Mouse (Mus musculus): Measurements from ENCODE around the gene Anp32e. TPM values are rescaled to one million over a fixed set of nuclear protein-coding genes. Genes with fewer than 3 reads are reported as not detected.
A peak's percentile ranks its signal among the peaks of the same experiment; 100 is the strongest.
"Not testable (repeated sequence)": the region's sequence is repeated elsewhere in the genome, so short reads cannot be mapped to it uniquely, and the experiment has no call there.

Anp32e gene
- total RNA-seq (2022) = 10 to 100 TPM; 76.7 to 95.7 (median 82.9) TPM

DNA sequence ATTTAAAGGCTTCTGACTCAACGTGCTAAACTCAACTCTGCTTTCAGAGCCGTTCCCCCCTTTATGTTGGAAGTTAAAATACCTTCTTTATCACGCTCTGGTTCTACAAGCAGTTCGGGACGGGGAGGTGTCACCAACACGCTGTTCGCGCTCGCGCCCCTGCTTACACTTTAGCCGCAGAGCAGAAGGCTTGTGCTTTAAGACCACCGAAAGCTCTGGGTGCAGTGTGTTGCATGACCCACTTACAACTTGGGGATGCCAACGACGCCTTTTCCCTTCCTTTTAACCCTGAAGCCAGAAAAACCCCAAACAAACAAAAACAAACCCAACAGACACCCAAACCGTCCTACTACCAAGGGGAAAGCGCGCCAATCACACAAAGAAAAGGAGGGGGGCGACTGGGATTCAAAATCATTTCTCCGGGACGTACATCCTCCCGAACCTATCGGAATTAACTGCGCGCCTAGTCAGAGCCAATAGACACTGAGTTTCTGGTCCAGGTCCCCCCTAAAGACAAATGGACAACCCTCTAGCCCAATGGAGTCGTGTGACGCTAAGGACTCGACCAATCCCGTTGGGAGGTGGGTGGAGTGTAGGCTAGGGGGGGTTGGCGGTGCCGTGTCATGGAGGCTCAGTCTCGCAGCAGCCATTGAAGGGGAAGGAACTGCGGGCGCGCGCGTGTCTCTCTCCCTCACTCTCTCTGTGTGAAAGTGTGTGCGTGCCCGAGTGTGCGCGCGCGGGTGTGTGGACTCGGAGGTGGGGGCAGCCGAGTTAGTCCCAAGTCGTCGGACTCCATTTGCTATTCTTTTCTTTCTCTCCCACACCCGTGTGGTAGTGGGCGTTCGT, at the start of gene Anp32e:
TSS of gene Anp32e (plus strand) at position 589 of the 846 bp plus-strand sequence.
- peak; percentile 99 for DNase-seq (ENCODE audit: low spot score)

DNA sequence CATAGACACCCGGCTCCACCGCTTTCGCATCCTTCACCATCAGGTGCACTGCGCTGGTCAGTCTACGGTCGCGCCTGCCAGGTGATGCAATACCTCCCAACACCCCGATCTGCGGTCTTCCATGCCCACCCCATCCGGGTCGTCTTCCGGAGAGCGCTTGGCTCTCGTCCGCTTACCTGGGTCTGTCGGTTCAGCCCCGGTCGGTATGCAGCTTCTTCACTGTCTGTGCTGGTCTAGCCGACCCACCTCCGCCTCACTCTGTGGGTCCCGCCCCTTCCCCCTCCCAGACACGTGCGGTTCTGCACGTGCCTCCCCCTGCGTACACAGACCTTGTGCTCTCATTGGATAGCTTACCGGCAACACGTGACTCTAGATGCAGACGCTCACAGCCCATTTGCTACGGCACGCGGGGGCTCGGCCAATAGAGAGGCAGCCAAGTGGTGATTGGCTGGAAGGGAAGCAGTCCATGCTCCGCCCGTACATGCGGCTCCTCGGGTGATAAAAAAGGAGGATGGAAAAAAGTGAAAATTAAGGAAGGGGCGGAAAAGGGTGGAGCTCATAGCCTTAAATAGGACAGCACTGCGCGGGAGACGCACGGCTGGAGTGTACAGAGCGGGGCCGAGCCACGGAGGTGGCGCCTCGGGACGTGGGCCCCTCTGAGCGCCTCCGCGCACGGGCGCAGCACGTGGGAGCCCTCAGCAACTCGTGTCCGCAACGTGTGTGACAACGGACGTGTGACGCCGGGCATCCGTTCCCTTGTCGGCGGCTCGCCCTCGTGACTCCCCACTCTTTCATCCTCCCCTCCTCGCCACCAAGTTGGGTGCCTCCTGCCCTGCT, 46.8 kb upstream of the Anp32e start, which contains the start of gene Ciart:
TSS of gene Ciart (minus strand) at position 273 of the 837 bp plus-strand sequence.
- peak; percentile 94 for DNase-seq (ENCODE audit: low spot score)

DNA sequence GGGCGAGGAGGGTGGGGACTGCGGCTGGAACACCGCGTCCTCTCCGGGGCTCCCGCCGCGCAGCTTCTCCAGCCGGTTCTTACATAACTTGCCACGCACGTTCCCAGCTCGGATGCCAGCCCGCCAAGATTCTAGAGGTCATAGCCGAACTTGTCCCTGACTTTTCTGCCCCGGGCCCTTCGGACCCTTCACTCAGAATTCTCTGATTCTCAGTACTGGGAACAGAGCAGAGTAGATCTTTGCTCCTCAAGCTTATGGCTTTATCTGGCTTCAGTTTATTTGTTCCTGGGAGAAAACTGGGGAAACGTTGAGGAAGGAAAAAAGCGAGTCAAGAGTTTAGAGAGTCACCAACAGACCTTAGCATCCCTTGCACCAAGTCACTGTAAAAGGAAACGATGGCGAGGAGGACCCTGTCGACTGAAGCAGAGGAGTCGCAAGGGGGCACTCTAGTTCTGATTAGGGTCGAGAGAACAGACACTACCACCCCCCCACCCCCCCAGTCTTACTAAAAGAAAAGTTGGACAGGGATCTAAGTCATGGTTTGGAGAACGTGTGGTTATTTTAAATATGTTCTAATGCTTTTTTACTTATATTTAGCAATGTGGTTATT, 46.1 kb upstream of the Anp32e start:
- DNase-seq (ENCODE audit: low spot score) = peak; percentile 74

DNA sequence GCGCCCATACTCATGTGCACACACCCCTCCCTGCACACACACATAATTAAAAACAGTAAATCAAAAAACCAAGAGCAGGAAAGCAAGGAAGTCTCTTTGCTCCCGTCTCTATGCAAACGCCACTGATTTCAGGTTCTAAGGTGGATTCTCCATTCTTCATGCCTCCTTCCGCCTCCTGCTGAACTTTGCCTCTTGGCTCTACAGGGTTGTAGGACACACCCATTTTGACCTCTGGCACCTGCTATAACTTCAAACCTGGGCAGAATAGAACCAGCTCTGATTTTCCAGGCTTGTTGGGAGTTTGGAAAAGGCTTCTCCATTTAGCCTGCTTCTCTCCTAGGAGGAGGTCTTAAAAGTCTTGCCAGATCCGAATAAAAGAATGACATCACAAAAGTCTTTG, 44.6 kb upstream of the Anp32e start:
- no peak for DNase-seq (ENCODE audit: low spot score)

DNA sequence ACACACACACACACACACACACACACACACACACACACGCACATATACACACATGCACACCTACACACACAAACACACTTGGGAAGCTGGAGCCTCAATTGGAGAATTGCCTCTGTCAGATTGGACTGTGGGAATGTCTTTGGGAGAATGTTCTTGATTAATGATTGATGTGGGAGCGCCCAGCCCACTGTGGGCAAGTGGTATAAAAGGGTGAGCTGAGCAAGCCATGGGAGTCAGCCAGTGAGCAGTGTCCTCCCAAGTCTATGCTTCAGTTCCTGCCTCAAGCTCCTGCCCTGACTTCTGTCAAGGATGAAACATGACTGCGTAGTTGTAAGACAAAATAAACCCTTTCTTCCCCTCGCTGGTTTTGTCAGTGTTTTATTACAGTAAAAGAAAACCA, 41.5 kb upstream of the Anp32e start:
- DNase-seq (ENCODE audit: low spot score) = no peak

DNA sequence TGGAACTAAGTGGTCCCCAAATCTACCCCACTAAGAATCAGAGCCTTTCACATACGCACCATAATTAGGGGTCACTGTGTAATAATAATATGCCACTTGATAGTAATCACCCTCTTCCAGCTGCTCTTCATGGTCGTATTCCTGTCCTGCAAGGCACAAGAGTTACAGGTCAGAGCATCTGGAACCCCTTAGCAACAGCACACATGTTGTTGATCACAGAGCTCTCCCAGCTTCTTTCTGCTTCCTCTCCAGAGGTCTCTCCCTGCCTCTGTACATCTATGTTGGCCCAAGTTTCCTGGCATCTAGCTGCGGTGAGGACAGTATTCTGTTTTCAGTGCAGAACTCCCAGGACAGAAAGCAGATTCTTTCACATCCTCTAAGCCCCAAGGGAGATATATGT, 39.4 kb upstream of the Anp32e start:
- DNase-seq (ENCODE audit: low spot score) = no peak

DNA sequence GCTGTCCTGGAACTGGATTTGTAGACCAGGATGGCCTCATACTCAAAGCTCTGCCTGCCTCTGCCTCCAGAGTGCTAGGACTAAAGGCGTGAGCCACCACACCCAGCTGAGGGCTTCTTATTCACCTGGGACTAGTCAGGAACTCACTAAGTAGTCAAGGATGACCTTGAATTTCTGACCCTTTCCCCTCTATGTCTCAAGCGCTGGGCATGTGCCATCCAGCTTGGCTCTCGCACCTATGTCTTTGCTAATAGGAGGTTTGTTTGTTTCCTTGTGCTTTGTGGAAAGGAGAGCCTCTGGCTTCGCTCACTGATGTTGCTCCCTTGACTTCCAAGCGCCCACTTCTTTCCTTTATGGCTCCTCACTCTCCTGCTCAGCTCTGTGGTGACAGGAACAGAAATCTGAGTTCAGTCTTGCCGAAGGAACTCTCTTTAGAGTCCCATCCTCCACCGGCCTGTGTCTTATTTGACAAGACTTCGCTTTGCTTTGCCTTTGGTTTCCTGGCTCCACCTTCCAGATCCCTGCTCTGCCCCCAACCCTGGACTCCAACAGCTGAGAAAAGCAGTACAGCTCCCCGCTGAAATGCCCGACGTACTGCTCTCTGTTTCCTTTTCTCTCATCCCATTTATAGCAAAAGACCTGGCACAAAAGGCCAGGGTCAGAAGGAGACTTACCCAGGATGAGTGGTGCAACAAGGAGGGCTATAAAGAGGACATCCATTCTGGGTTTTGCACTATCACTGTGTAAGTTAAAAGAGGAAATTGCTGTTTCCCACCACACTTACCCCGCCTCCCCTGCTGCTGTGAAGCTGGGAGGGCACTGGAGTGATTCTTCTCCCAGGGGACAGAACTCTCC, 37.6 kb upstream of the Anp32e start, which contains the start of gene BC028528:
TSS of gene BC028528 (minus strand) at position 795 of the 855 bp plus-strand sequence.
- peak; percentile 60 for DNase-seq (ENCODE audit: low spot score)

DNA sequence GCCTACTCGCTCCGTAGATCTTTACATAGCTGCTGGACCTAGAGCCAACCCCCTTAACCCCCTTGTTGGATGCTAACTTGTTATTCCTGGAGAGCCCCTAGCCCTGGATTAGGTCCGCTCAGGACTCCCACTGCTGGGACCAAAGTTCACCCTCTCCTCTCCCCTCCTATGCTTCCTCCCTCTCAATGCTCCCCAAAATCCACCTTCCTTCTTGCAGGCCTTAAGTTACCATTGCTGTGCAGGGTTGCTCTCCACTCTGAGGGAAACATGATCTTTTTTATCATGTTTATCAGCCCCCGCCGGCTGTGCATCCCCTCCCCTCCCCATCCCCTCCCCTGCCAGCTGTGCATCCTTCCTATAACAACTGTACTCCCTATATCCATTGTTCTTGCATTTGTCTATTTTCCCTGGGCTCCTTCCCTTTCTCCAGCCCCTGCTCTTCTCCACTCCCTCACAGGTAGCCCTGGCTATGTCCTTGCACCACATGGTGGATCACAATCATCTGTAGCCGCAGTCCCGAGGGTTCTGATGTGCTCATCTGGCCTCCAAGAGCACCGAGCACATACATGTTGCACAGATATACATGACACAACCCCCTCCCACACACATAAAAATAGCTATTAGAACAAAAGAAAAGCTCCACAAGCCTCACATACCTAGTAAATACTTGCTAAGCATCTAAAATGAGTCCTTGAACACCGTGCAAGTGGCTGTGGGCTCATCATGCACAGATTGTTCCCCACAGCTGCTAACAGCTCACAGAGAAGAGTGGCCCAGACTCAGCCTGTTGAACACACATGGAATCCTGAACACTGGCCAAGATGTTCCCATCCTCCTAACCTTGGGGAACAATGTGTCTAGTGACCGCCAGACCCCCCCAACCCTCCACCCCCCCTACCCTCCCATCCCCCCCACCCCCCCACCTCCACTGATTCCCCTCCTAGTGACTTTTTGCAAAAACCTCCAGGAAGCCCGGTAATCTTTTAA, 36.7 kb upstream of the Anp32e start:
- no peak for DNase-seq (ENCODE audit: low spot score)

DNA sequence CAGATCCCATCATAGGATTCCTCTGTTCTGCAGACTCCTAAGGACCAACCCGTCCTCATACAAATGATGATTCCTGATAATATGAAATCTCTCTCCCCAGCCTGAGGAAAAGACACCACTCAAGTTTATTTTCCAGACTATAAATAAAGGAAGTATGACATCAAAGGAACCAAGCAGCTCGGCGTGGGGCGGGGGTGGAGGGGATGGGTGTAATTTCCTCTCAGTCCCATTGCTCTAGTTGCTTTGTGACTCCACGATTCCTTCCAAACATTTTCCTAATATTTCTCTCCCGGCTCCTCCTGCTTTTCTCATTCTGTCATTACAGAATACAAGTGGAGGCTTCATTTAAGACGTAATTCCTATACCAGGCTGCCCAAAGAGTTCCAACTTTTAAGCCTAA, 35.9 kb upstream of the Anp32e start:
- no peak for DNase-seq (ENCODE audit: low spot score)

DNA sequence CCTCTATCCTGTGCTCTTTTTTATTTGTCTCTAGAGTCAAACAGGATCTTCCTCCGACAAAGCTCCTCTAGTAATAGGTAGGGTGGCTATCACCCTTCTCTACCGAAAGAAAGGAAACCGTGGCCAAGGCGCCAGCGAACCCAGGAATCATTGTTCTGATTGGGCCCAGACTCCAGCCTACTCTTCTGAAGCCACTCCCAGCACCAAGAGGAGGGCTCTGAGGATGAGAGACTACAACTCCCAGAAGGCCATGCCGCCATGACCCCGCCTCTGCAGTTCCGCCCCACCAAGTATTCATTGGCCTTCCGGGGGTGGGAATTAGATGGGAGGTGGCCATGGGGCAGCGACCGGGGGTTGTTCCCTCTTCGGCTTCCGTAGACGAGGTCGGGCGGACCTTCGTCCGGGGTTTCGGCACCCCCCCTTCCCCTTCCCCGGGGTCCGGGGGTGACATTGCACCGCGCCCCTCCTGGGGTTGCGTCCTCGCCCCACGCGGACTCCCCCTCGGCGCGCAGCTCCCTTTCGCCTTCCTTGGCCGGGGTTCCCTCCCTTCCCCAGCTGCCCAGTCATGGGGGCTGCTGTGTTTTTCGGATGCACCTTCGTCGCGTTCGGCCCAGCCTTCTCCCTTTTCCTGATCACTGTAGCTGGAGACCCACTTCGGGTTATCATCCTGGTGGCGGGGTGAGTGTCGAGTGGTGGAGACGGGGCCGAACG, 35.3 kb upstream of the Anp32e start, which contains the start of gene Aph1a:
TSS of gene Aph1a (plus strand) at position 364 of the 711 bp plus-strand sequence.
- DNase-seq (ENCODE audit: low spot score) = peak; percentile 99

DNA sequence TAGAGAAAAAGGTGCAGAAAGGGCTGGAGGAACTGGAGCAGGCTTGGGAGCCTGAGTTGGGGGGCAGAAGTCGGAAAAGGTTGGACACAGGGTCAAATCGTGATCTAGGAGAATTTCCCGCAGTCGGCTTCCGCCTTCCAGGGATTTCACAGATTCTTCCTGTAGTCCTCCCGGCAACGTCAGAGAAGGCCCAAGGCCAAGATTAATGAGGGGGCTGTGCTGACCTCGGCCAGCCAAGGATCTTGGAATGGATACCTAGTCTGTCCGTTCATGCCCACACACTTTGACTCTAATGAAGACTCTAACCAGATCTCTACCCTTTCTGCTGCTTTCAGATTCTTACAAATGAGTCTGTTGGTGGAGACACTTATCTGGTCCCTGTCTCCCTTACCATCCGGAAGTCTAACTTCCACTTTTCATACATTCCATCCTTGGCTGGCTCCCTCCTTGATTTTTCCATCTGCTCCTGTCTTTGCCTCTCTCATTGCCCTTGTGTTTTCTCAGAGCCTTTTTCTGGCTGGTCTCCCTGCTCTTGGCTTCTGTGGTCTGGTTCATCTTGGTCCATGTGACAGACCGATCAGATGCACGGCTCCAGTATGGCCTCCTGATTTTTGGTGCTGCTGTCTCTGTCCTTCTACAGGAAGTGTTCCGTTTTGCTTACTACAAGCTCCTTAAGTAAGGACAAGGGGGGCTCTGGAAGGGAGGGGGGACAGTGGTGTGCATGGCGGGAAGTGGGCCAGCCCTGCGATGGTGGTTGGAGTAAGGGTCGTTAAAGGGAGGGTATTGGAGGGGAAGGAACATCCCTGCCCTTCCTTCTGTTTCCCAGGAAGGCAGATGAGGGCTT, 34.5 kb upstream of the Anp32e start:
- DNase-seq (ENCODE audit: low spot score) = peak; percentile 67

DNA sequence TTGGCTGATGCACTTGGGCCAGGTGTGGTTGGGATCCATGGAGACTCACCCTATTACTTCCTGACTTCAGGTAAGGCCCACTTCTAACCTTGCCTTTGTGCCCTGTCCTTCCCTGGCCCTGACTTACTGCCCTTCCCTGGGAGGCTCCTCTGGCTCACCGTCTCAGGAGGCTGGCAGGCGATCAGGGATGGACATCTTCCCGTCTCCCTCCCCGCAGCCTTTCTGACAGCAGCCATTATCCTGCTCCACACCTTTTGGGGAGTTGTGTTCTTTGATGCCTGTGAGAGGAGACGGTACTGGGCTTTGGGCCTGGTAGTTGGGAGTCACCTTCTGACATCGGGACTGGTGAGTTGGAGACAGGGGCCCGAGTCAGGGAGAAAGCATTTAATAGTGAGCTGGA, 33.5 kb upstream of the Anp32e start:
- DNase-seq (ENCODE audit: low spot score) = not testable (repeated sequence)

DNA sequence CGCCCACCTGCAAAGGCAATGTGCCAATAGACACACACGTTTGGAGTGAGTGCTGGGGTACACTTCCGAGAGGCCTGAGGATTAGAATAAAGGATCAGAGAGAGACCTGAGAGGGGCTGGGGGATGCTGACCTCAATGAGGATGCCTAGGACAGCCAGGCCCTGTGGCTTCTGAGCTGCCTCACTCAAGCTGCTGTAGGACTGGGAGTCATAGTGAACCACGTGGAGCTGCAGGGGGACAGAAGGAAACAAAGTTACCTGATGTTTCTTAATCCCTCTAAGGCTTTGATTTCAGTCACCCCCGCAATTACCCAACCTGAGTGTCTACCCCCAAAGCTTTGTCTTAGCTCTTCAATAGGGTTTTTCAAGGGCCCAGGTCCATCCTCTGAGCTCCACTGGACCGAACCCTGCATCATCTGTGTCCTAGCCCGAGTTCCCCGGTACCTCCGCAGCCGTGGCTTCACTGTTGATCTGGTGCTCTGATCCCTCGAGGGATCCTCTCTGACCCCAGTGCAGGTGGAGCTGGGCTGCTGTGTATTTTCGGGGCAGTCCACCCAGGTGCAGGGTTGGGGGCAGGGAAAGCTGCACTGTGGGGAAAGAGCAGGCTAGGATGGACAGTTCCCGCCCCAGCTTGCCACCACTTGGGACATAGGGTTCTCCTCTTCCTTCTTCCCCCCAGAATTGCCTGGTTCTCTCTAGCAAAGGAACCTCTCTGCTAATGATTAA, 29.1 kb upstream of the Anp32e start:
- DNase-seq (ENCODE audit: low spot score) = no peak

DNA sequence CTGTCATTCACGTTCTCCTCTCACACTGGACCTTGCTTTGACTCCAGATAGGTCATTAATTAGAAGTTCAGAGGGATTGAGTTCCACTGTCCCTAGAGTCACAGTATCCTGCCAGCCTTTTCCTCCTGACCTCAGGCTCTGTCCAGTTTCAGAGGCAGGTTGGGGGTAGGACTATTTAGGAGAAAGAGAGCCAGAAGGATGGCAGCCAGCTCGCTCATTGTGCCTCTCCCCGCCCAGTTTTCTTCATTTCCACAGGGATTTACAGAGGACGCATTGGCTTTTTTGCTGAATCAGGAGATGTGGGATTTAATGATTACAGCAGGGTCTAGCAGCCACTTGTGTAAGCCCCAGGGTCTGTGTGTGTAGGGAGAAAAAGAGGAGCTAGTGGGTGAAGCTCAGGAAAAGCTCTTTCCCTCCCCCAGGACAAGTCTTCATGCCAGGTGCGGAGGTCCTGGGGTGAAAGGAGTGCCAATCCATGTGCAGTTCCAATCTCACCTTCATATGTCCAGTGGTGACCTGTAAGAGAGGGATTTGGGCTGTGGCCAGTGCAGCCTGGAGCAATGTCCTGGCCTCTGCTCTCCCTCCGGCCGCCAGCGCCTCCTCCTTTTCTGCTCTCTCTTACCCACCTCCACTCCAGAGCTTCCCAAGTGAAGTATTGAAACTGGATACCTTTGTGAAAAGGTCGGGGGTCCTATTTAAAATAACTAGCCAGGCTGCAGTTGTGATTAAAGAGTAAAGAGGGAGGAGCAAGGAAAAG, 27.3 kb upstream of the Anp32e start:
- DNase-seq (ENCODE audit: low spot score) = no peak

DNA sequence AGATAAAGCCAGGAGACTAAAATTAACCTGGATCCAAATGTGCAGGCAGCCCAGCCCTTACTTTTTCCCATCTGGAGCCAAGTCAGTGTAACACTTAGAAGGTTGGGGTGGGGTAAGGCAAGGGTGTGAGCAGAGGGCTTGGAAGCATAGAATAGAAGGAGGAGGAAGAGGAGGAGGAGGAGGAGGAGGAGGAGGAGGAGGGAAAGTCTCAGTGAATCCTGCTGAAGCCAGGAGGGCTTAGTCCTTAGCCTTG, 26.7 kb upstream of the Anp32e start:
- no peak for DNase-seq (ENCODE audit: low spot score)

DNA sequence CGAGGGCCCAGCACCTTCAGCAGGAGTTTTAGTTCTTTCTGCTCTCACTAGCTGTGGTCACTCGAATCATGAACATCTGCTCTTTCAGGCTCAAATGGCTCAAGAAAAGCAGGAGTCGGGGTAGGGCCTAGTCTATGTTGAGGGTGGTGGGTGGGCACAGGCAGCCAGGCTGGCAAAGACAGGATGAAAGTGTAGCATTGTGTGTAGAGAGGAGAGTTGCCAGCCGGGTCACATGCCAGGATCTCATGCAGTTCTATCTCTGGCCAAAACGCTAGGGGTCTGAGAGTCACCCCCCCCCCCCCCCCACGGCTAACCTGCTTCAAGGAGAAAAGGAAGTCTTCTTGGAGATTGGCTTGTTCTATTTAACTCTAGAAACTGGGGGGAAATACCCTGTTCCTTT, 26.4 kb upstream of the Anp32e start:
- DNase-seq (ENCODE audit: low spot score) = no peak
